Mouse (Mus musculus) lung, adult 2 months (tissue): ENCODE data around the gene Cct3.
"Not testable (repeated sequence)": the region's sequence is repeated elsewhere in the genome, so short reads cannot be mapped to it uniquely, and the experiment has no call there.

ENCODE experiments used
- CTCF ChIP-seq: fragments of 200-500 bp; IDR thresholded peaks from 2 replicates; pipeline ENCODE4 v1.5.1; 2011; ENCODE audit warnings: mild to moderate bottlenecking, low read length, control low read depth; ENCODE audit not compliant: insufficient read depth
- POLR2A ChIP-seq: fragments of 200-500 bp; IDR thresholded peaks from 2 replicates; pipeline ENCODE4 v1.6.1; 2011; ENCODE audit warnings: low read depth, mild to moderate bottlenecking, control low read depth, low read length, borderline replicate concordance; ENCODE audit errors: extremely low read depth

GRCm38 (mm10) chr3:88285565-88285895 is 11.4 kb upstream of the Cct3 start:
- not testable (repeated sequence) for TF ChIP-seq CTCF, POLR2A
